Mouse (Mus musculus): ENCODE measurements around the gene Proca1. TPM values are rescaled to one million over a fixed set of nuclear protein-coding genes. Genes with fewer than 3 reads are reported as not detected.
A peak's percentile ranks its signal among the peaks of the same experiment; 100 is the strongest.

Gene Proca1
- total RNA-seq, 2 experiments from 2014 or later = 4.7 to 7.7 TPM

DNA sequence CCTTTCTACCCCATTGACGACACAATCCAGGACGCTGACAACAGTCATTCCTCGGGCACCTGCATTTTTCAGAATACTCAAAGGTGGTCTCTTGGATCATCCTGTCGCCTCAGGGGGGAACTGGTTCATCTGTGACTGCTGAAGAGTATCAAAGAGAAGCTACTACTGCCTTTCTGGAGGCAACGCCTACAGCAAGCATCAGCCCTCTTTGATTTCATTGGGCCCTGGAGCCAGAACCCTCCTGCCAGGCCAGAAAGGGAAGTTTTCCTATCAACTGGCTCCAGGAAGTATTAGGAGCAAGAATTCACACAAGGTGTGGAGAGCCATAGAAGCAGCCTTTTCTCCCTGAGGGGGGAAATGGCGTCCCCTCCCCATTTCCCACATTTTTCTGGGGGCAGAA, 26.6 kb upstream of the Proca1 start:
- H3K4me3 ChIP-seq = no peak overlapping the region
- no peak overlapping the region for H3K27ac ChIP-seq
- intact Hi-C loops (cut with DNase I) = no loop called here
- DNase-seq (ENCODE audit: extremely low spot score in 1 of 2, low spot score in 2 of 2) = no peak
- no peak for TF ChIP-seq CTCF (IDR thresholded peaks at IDR 0.05)

DNA sequence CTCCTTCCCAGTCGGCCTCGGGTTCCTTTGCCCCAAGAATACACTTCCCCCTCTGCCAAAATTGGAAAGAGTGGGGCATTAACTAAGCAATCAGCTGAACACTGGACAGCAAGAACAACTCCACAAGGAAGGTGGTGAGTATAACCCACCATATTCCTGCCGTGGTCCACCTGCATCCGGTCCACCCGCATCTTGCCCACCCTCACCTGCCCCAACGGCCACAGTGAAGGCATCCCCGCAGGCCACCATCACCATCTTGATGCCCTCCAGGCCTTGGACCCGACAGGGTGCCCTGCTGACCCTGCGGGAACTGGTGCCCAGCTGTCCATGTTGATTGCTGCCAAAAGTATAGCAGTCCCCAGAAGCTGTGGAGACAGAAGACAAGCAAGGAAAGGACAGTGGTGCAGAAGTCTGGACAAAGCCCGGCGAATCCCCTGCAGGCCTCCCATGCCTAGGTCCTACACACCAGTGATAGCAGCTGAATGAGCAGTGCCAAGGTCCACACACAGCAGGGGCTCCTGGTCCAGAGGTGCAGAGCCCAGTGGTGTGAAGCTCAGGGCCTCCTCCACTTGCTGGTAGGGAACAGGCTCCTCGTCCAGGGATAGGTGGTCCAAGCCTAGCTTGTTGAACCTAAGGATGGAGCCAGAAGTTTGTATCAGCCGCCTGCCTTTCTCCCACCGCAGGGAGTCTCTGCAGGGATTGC, 25.8 kb upstream of the Proca1 start:
- no peak for DNase-seq (ENCODE audit: extremely low spot score in 1 of 2, low spot score in 2 of 2)
- no peak for TF ChIP-seq CTCF (IDR thresholded peaks at IDR 0.05)
- H3K27ac ChIP-seq = no peak overlapping the region
- H3K4me3 ChIP-seq = no peak overlapping the region
- intact Hi-C loops (cut with DNase I) = no loop called here

GRCm38 (mm10) chr11:78168541-78169468, 24.4 kb upstream of the Proca1 start:
- Histone ChIP-seq H3K4me3 (no peak overlapping the region), H3K27ac (no peak overlapping the region)
- no peak for TF ChIP-seq CTCF (IDR thresholded peaks at IDR 0.05)
- intact Hi-C loops (cut with DNase I) = no loop called here
- no peak for DNase-seq (ENCODE audit: extremely low spot score in 1 of 2, low spot score in 2 of 2)

- no peak overlapping the region for H3K4me3 ChIP-seq
- intact Hi-C loops (cut with DNase I) = no loop called here
- no peak for DNase-seq (ENCODE audit: extremely low spot score in 1 of 2, low spot score in 2 of 2)
- no peak for TF ChIP-seq CTCF (IDR thresholded peaks at IDR 0.05)
- H3K27ac ChIP-seq = no peak overlapping the region
These were observed 22.9 kb upstream of the Proca1 start for GRCm38 (mm10) chr11:78170306-78170705.

DNA sequence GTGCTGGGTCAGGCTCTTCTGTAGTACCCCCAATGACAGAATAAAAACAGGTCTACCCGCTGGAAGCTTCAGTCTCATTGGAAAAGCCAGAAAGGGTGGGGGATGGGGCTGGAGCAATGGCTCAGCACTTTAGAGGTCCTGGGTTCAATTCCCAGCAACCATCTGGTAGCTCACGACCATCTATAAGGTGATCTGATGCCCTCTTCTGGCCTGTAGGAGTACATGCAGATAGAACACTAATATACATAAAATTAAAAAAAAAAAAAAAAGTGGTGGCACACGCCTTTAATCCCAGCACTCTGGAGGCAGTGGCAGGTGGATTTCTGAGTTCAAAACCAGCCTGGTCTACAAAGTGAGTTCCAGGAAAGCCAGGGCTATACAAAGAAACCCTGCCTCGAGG, 21.9 kb upstream of the Proca1 start:
- DNase-seq (ENCODE audit: extremely low spot score in 1 of 2, low spot score in 2 of 2) = no peak
- Histone ChIP-seq H3K27ac (no peak overlapping the region), H3K4me3 (no peak overlapping the region)
- TF ChIP-seq CTCF (IDR thresholded peaks at IDR 0.05) = peak; percentile 18
- intact Hi-C loops (cut with DNase I) = no loop called here

DNA sequence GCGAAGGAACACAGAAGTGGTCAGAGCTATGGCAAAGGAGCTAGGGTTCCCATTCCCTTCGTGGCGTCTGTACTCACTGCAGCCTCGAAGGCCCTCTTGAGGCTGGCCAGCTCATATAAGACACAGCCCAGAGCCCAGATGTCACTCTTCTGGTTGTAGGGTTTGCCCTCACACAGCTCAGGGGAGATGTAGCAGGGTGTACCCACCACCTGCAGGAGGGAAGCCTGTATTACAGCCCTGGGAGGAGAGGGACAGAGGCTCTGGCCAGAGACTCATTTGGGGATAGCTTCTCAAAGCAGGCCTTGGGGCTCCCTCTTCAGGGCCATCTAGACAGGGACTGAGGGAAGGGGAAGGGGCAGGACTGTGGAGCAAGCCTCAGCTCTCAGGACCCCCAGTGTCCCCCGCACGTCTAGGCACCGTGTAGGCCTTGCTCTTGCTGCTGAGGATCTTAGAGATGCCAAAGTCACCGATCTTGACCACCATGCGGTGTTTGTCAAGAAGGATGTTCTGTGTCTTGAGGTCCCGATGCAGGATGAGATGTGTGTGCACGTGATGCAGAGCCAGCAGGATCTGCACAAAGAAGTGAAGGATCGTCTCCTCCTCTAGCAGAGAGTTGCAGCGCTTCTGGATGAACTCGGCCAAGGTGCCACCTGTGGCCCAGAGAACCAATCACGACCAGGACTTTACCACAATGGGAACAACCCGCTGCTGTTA, 21.0 kb upstream of the Proca1 start:
- no peak overlapping the region for H3K27ac ChIP-seq
- intact Hi-C loops (cut with DNase I) = no loop called here
- DNase-seq (ENCODE audit: extremely low spot score in 1 of 2, low spot score in 2 of 2) = no peak
- H3K4me3 ChIP-seq = no peak overlapping the region
- peak; percentile 8; the same call in 1 of the 2 replicates for TF ChIP-seq CTCF (IDR thresholded peaks at IDR 0.05)

GRCm38 (mm10) chr11:78172748-78173383, 20.3 kb upstream of the Proca1 start:
- H3K4me3 ChIP-seq = no peak overlapping the region
- DNase-seq (ENCODE audit: extremely low spot score in 1 of 2, low spot score in 2 of 2) = no peak
- TF ChIP-seq CTCF (IDR thresholded peaks at IDR 0.05) = no peak
- intact Hi-C loops (cut with DNase I) = no loop called here
- no peak overlapping the region for H3K27ac ChIP-seq

DNA sequence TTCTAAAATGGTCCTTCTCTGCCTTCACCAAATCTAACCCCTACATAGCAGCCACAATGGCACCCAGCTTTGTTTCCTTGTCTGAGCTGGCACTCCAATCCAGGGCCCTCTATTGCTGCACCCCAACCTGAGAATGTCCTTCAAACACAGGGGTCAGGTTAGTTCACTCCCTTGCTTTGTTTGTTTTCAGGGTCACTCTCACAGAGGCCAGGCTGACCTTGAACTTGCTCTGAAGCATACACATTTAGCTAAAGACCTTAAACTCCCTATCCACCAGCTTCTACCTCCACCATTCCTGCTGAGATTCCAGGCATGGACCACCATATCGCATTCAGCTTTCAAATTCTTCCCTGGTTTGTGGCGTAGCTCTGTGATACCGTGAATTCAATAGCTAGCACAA, 18.7 kb upstream of the Proca1 start:
- intact Hi-C loops (cut with DNase I) = no loop called here
- no peak for DNase-seq (ENCODE audit: extremely low spot score in 1 of 2, low spot score in 2 of 2)
- no peak overlapping the region for H3K27ac ChIP-seq
- TF ChIP-seq CTCF (IDR thresholded peaks at IDR 0.05) = no peak
- H3K4me3 ChIP-seq = no peak overlapping the region

GRCm38 (mm10) chr11:78175771-78176401, 17.3 kb upstream of the Proca1 start:
- intact Hi-C loops (cut with DNase I) = loop anchor here (2.0 to 5.0 kb wide), 2 partner anchors 17 to 139 kb away; partner anchors contain the start of gene Flot2
- TF ChIP-seq CTCF (IDR thresholded peaks at IDR 0.05) = peak; percentile 12; the same call in 1 of the 2 replicates
- DNase-seq (ENCODE audit: extremely low spot score in 1 of 2, low spot score in 2 of 2) = no peak
- no peak overlapping the region; the same call in 1 of the 2 replicates for H3K27ac ChIP-seq
- peak overlapping the region; percentile 58 for H3K4me3 ChIP-seq

DNA sequence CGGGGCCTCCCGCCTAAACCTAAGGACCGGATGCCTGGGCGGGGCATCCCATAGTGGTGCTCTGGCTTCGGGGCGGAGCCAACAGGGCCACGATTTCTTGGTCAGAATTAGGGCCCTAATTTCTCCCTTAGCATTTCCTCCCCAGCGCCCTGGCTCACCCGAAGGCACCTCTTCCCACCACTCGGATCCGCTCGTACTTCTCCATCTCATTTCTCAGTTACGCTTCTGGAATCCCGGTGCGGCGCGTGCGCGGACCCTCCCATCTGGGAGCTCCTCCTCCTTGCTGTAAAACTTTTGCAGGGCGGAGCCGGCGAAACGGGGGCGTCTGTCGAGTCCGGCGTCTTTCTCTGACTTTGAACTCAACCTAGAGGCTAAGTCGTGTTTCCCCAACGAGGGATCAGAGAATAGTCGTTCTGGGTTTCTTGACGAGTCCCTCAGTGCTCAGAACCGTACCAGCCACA, 16.8 kb upstream of the Proca1 start, which contains the start of the genes Nek8 and Tlcd1:
TSS of gene Nek8 (minus strand) at position 274 of the 461 bp plus-strand sequence.
TSS of gene Tlcd1 (plus strand) at position 310 of the 461 bp plus-strand sequence.
- DNase-seq (ENCODE audit: extremely low spot score in 1 of 2, low spot score in 2 of 2) = peak; percentile 76 to 77
- Histone ChIP-seq H3K4me3 (peak within 1 kb of the TSS; percentile 58), H3K27ac (peak within 1 kb of the TSS; percentile 2; the same call in 1 of the 2 replicates)
- TF ChIP-seq CTCF (IDR thresholded peaks at IDR 0.05) = no peak
- intact Hi-C loops (cut with DNase I) = loop anchor here (2.0 to 5.0 kb wide), 2 partner anchors 18 to 139 kb away; partner anchors contain the start of gene Flot2

All from left cerebral cortex, adult 2 months (tissue).